Mouse (Mus musculus): Measurements from ENCODE around the gene Nupr1l. TPM values are rescaled to one million over a fixed set of nuclear protein-coding genes. Genes with fewer than 3 reads are reported as not detected.
"Not testable (repeated sequence)": the region's sequence is repeated elsewhere in the genome, so short reads cannot be mapped to it uniquely, and the experiment has no call there.

The Nupr1l gene
- polyA plus RNA-seq, 2 experiments = 3.1 to 4.5 TPM

DNA sequence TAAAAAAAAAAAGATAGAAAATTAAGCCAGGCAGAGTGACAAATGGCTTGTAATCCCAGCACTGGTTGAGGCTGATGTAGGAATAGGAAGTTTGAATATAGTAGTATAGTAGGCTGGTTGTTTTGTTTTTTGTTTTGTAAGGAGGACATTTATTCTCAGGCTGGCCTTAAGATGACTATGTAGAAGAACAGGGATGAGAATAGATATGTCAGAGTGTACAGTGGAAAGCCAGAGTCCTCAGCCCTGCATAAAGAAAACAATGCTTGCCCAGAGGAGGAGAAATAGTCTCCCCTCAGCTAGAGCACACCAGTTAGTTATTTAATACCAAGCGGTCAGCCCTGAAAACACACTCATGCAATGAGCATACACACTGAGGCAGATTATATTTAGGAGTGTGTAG, 9.9 kb upstream of the Nupr1l start, which contains the start of gene Phkg1:
Gene Phkg1 (minus strand): TSS at position 101 of the 400 bp plus-strand sequence.
- Histone ChIP-seq H3K4me2 (replicated peaks; ENCODE audit: low read depth, low read length, severe bottlenecking) (no peak within 1 kb of the TSS), H3K4me1 (ENCODE audit: control insufficient read depth, insufficient read depth, low read length) (peaks cover 7% of the 10 kb centered on the region), H3K27ac (replicated peaks; ENCODE audit: low read depth, low read length) (no peak within 1 kb of the TSS), H3K36me3 (ENCODE audit: control insufficient read depth, insufficient read depth, low read length) (peaks cover 15% of the 10 kb centered on the region), H3K9ac (ENCODE audit: low read depth, low read length, severe bottlenecking) (no peak within 1 kb of the TSS), H3K9me3 (ENCODE audit: control insufficient read depth, low read length) (no peaks in the 10 kb centered on the region), H3K27me3 (ENCODE audit: control insufficient read depth, insufficient read depth, low read length) (no peaks in the 10 kb centered on the region), H3K4me3 (replicated peaks; ENCODE audit: low read length) (no peak within 1 kb of the TSS)
- ATAC-seq (ENCODE audit: low FRiP score, low read depth) = no peak
- TF ChIP-seq POLR2A (IDR thresholded peaks at IDR 0.05; ENCODE audit: borderline replicate concordance, extremely low read depth, insufficient read depth, insufficient read length) = no peak
- no peak for DNase-seq (ENCODE audit: low spot score)
- WGBS = 100% methylated on average over 1 of the region's 1 CpGs

DNA sequence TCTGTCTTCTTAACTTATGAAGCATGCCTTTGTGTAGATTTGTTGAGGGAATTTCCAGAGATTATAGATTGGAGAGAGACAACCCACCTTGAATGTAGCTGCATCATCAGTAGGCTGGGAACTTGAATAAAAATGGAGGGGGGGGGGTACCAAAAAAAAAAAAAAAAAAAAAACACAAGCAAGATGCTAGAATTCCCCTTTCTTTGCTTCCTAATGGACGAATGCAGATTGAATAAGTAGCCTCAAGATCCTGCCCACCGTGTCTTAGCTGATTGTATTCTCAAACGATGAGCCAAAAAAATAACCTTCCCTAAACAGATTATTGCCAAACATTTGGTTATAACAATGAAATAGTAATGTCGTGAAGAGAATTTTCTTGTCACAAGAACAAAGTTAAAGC, 565 bp upstream of the Nupr1l start:
- Histone ChIP-seq H3K27ac (replicated peaks; ENCODE audit: low read depth, low read length) (peak overlapping the region; percentile 76), H3K27me3 (ENCODE audit: control insufficient read depth, insufficient read depth, low read length) (no peaks in the 10 kb centered on the region), H3K9me3 (ENCODE audit: control insufficient read depth, low read length) (no peaks in the 10 kb centered on the region), H3K36me3 (ENCODE audit: control insufficient read depth, insufficient read depth, low read length) (peaks cover 7% of the 10 kb centered on the region; the same call in 1 of the 2 replicates), H3K4me3 (replicated peaks; ENCODE audit: low read length) (peak overlapping the region; percentile 63), H3K4me2 (replicated peaks; ENCODE audit: low read depth, low read length, severe bottlenecking) (peak overlapping the region; percentile 79), H3K4me1 (ENCODE audit: control insufficient read depth, insufficient read depth, low read length) (0 out of 2 replicates have a peak, but pooled peaks cover 4% of the 10 kb centered on the region), H3K9ac (ENCODE audit: low read depth, low read length, severe bottlenecking) (peak overlapping the region; percentile 80)
- no peak for TF ChIP-seq POLR2A (IDR thresholded peaks at IDR 0.05; ENCODE audit: borderline replicate concordance, extremely low read depth, insufficient read depth, insufficient read length)
- DNase-seq (ENCODE audit: low spot score) = no peak
- no peak for ATAC-seq (ENCODE audit: low FRiP score, low read depth)
- WGBS = 37% methylated on average over 4 of the region's 4 CpGs

DNA sequence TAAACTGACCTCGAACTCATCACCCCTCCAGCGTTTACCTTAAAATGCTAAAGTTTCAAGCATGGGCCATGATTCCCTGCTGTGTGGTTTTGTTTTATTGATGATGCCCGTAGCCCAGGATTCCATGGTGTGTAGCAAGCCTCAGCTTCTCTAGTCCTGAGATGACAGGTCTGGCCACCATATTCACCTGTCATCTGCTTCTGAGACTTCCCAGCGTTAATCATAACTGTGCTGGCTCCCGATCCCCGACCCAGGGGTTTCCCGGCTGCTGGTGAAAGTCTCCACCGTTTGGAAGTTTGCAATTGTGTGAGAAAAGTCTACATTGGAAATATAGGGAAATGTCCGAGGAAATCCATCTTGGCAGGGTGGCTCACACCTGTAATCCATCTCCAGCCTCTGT, 807 bp downstream of the Nupr1l start:
- 71% methylated on average over 9 of the region's 9 CpGs for WGBS
- peak overlapping the region; percentile 80; the same call in 1 of the 2 replicates for H3K9ac ChIP-seq (ENCODE audit: low read depth, low read length, severe bottlenecking)
- H3K27me3 ChIP-seq (ENCODE audit: control insufficient read depth, insufficient read depth, low read length) = no peaks in the 10 kb centered on the region
- ATAC-seq (ENCODE audit: low FRiP score, low read depth) = no peak
- H3K36me3 ChIP-seq (ENCODE audit: control insufficient read depth, insufficient read depth, low read length) = 0 out of 2 replicates have a peak, but pooled peaks cover 1% of the 10 kb centered on the region
- TF ChIP-seq POLR2A (IDR thresholded peaks at IDR 0.05; ENCODE audit: borderline replicate concordance, extremely low read depth, insufficient read depth, insufficient read length) = no peak
- H3K4me2 ChIP-seq (replicated peaks; ENCODE audit: low read depth, low read length, severe bottlenecking) = peak overlapping the region; percentile 79
- DNase-seq (ENCODE audit: low spot score) = no peak
- no peak overlapping the region for H3K27ac ChIP-seq (replicated peaks; ENCODE audit: low read depth, low read length)
- no peaks in the 10 kb centered on the region for H3K9me3 ChIP-seq (ENCODE audit: control insufficient read depth, low read length)
- H3K4me1 ChIP-seq (ENCODE audit: control insufficient read depth, insufficient read depth, low read length) = 0 out of 2 replicates have a peak, but pooled peaks cover 4% of the 10 kb centered on the region
- H3K4me3 ChIP-seq (replicated peaks; ENCODE audit: low read length) = peak overlapping the region; percentile 63

GRCm38 (mm10) chr5:129909591-129909990, 1.3 kb downstream of the Nupr1l start:
- 78% methylated on average over 7 of the region's 7 CpGs for WGBS
- no peak for DNase-seq (ENCODE audit: low spot score)
- no peak overlapping the region for H3K4me3 ChIP-seq (replicated peaks; ENCODE audit: low read length)
- no peak for ATAC-seq (ENCODE audit: low FRiP score, low read depth)
- no peak for TF ChIP-seq POLR2A (IDR thresholded peaks at IDR 0.05; ENCODE audit: borderline replicate concordance, extremely low read depth, insufficient read depth, insufficient read length)
- no peaks in the 10 kb centered on the region for H3K9me3 ChIP-seq (ENCODE audit: control insufficient read depth, low read length)
- no peak overlapping the region for H3K9ac ChIP-seq (ENCODE audit: low read depth, low read length, severe bottlenecking)
- H3K4me1 ChIP-seq (ENCODE audit: control insufficient read depth, insufficient read depth, low read length) = 0 out of 2 replicates have a peak, but pooled peaks cover 4% of the 10 kb centered on the region
- H3K4me2 ChIP-seq (replicated peaks; ENCODE audit: low read depth, low read length, severe bottlenecking) = 0 out of 2 replicates have a peak overlapping the region, but pooled peaks have one; percentile 79
- no peaks in the 10 kb centered on the region for H3K36me3 ChIP-seq (ENCODE audit: control insufficient read depth, insufficient read depth, low read length)
- no peak overlapping the region for H3K27ac ChIP-seq (replicated peaks; ENCODE audit: low read depth, low read length)
- H3K27me3 ChIP-seq (ENCODE audit: control insufficient read depth, insufficient read depth, low read length) = no peaks in the 10 kb centered on the region

DNA sequence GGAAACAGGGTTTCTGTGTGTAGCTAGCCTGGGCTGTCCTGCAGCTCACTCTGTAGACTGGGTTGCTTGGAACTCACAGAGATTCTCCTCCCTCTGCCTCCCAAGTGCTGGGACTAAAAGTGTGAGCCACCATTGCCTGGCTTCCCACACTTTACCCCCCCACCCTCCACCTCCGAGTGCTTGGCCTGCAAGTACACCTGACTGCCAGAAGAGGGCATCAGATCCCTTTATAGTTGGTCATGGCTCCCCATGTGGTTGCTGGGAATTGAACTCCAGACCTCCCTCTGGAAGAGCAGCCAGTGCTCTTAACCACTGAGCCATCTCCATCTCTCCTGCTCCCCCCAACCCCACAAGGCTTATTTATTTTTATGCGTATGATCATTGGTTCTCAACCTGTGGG, 5.7 kb downstream of the Nupr1l start:
- no peak for DNase-seq (ENCODE audit: low spot score)
- H3K4me3 ChIP-seq (replicated peaks; ENCODE audit: low read length) = no peak overlapping the region
- WGBS = 31% methylated on average over 2 of the region's 2 CpGs
- no peak for ATAC-seq (ENCODE audit: low FRiP score, low read depth)
- no peak overlapping the region for H3K27ac ChIP-seq (replicated peaks; ENCODE audit: low read depth, low read length)
- no peak overlapping the region for H3K9ac ChIP-seq (ENCODE audit: low read depth, low read length, severe bottlenecking)
- H3K4me2 ChIP-seq (replicated peaks; ENCODE audit: low read depth, low read length, severe bottlenecking) = no peak overlapping the region
- H3K4me1 ChIP-seq (ENCODE audit: control insufficient read depth, insufficient read depth, low read length) = 0 out of 2 replicates have a peak, but pooled peaks cover 2% of the 10 kb centered on the region
- no peaks in the 10 kb centered on the region for H3K27me3 ChIP-seq (ENCODE audit: control insufficient read depth, insufficient read depth, low read length)
- H3K9me3 ChIP-seq (ENCODE audit: control insufficient read depth, low read length) = no peaks in the 10 kb centered on the region
- H3K36me3 ChIP-seq (ENCODE audit: control insufficient read depth, insufficient read depth, low read length) = no peaks in the 10 kb centered on the region
- no peak for TF ChIP-seq POLR2A (IDR thresholded peaks at IDR 0.05; ENCODE audit: borderline replicate concordance, extremely low read depth, insufficient read depth, insufficient read length)

GRCm38 (mm10) chr5:129915491-129915890, 7.2 kb downstream of the Nupr1l start:
- H3K27ac ChIP-seq (replicated peaks; ENCODE audit: low read depth, low read length); DNase-seq (ENCODE audit: low spot score); H3K4me2 ChIP-seq (replicated peaks; ENCODE audit: low read depth, low read length, severe bottlenecking); H3K36me3 ChIP-seq (ENCODE audit: control insufficient read depth, insufficient read depth, low read length); H3K4me1 ChIP-seq (ENCODE audit: control insufficient read depth, insufficient read depth, low read length); H3K9ac ChIP-seq (ENCODE audit: low read depth, low read length, severe bottlenecking); H3K9me3 ChIP-seq (ENCODE audit: control insufficient read depth, low read length); ATAC-seq (ENCODE audit: low FRiP score, low read depth); H3K4me3 ChIP-seq (replicated peaks; ENCODE audit: low read length); H3K27me3 ChIP-seq (ENCODE audit: control insufficient read depth, insufficient read depth, low read length): not testable (repeated sequence)
- 85% methylated on average over 10 of the region's 11 CpGs for WGBS

Data from limb, embryonic 14.5 days (tissue).